ENCODE assay signal across 19 mouse cellular contexts in genomic region chr11:52631579-52631978, GRCm38 (mm10).
DNase-seq lines count a peak whose midpoint lies in the region; ATAC-seq and TF ChIP-seq lines count a peak whose summit lies in the region.
"Had no signal": no experiment of that assay in that cellular context is flagged by ENCODE, and none has a peak within 500 bp of the region (broad histone marks: within the 10 kb centered on the region; RNA-seq: fewer than 3 reads in every experiment).

No protein-coding gene starts in this region.

- no peaks in the 10 kb centered on the region for H3K36me3 ChIP-seq in kidney, adult 2 months (ENCODE audit: control insufficient read depth, insufficient read depth, low read length)
- no peaks in the 10 kb centered on the region for H3K36me3 ChIP-seq in midbrain, embryonic 11.5 days (ENCODE audit: control insufficient read depth, insufficient read depth, low read length)
- no peaks in the 10 kb centered on the region for H3K36me3 ChIP-seq in midbrain, embryonic 13.5 days
- H3K36me3 ChIP-seq: embryonic facial prominence, embryonic 12.5 days; kidney, embryonic 15.5 days; liver, embryonic 12.5 days; neural tube, embryonic 12.5 days had no signal

- H3K4me1 ChIP-seq in kidney, adult 2 months (ENCODE audit: control insufficient read depth, insufficient read depth, low read length) = no peaks in the 10 kb centered on the region
- no peaks in the 10 kb centered on the region for H3K4me1 ChIP-seq in midbrain, embryonic 11.5 days (ENCODE audit: control insufficient read depth, insufficient read depth, low read length)
- no peaks in the 10 kb centered on the region; the same call in 1 of the 2 replicates for H3K4me1 ChIP-seq in midbrain, embryonic 13.5 days (replicated peaks)
- H3K4me1 ChIP-seq: embryonic facial prominence, embryonic 12.5 days; liver, embryonic 12.5 days had no signal

- no peak overlapping the region for H3K4me3 ChIP-seq in kidney, adult 2 months (ENCODE audit: insufficient read depth, low read depth, low read length)
- no peak overlapping the region for H3K4me3 ChIP-seq in midbrain, embryonic 11.5 days (ENCODE audit: low read depth, low read length)
- no peak overlapping the region for H3K4me3 ChIP-seq in midbrain, embryonic 13.5 days (replicated peaks)
- H3K4me3 ChIP-seq: embryonic facial prominence, embryonic 12.5 days; kidney, embryonic 15.5 days; liver, embryonic 12.5 days; neural tube, embryonic 12.5 days had no signal

- intact Hi-C loops in left cerebral cortex, postnatal 25 days (cut with DNase I) = no loop called here

- ATAC-seq in midbrain, embryonic 11.5 days (ENCODE audit: low FRiP score) = no peak
- ATAC-seq in midbrain, embryonic 13.5 days = no peak
- ATAC-seq: hindbrain, postnatal 0 days; liver, embryonic 12.5 days; midbrain, embryonic 16.5 days had no signal

- no peak for TF ChIP-seq POLR2A in kidney, adult 2 months (IDR thresholded peaks at IDR 0.05; ENCODE audit: low read depth, low read length)

- H3K27ac ChIP-seq in kidney, adult 2 months (ENCODE audit: insufficient read depth, low read depth, low read length) = no peak overlapping the region
- H3K27ac ChIP-seq in midbrain, embryonic 11.5 days (ENCODE audit: low read depth, low read length) = no peak overlapping the region
- no peak overlapping the region for H3K27ac ChIP-seq in midbrain, embryonic 13.5 days
- H3K27ac ChIP-seq: embryonic facial prominence, embryonic 12.5 days; hindbrain, postnatal 0 days; kidney, embryonic 15.5 days; liver, embryonic 12.5 days; neural tube, embryonic 12.5 days had no signal

- H3K4me2 ChIP-seq in midbrain, embryonic 11.5 days = no peak overlapping the region
- no peak overlapping the region for H3K4me2 ChIP-seq in midbrain, embryonic 13.5 days (replicated peaks)
- H3K4me2 ChIP-seq: embryonic facial prominence, embryonic 12.5 days; heart, embryonic 11.5 days; kidney, embryonic 15.5 days; liver, embryonic 12.5 days; neural tube, embryonic 12.5 days had no signal

- 51% methylated on average over 3 of the region's 3 CpGs for whole genome bisulfite sequencing in kidney, adult 2 months
- WGBS in midbrain, embryonic 11.5 days = 58% methylated on average over 3 of the region's 3 CpGs
- WGBS in midbrain, embryonic 13.5 days = 51% methylated on average over 3 of the region's 3 CpGs

- no peak for DNase-seq in kidney, adult 2 months
- no peak for DNase-seq in kidney, postnatal 14 days
- peak; percentile 81 for DNase-seq in midbrain, embryonic 11.5 days (ENCODE audit: low spot score, missing footprints)
- peak; percentile 58 for DNase-seq in ES-CJ7 (ENCODE audit: low read depth, low spot score)
- DNase-seq in induced T-regulatory cell, adult 2 months (ENCODE audit: low read depth) = peak; percentile 16
- DNase-seq in thymus, adult 18-20 months = no peak
- DNase-seq in left cerebral cortex, postnatal 25 days (ENCODE audit: low spot score in 2 of 2) = no peak
- DNase-seq: cerebellum, adult 11-12 months; gastrocnemius, postnatal 25 days; heart, postnatal 4 days; thymus, postnatal 36 days had no signal

- H3K27me3 ChIP-seq in kidney, adult 2 months (replicated peaks; ENCODE audit: control insufficient read depth, insufficient read depth, low read length) = no peaks in the 10 kb centered on the region
- no peaks in the 10 kb centered on the region for H3K27me3 ChIP-seq in midbrain, embryonic 11.5 days (ENCODE audit: control insufficient read depth, insufficient read depth, low read length)
- no peaks in the 10 kb centered on the region for H3K27me3 ChIP-seq in midbrain, embryonic 13.5 days
- H3K27me3 ChIP-seq: embryonic facial prominence, embryonic 12.5 days; liver, embryonic 12.5 days; neural tube, embryonic 12.5 days had no signal

- no peaks in the 10 kb centered on the region for H3K9me3 ChIP-seq in midbrain, embryonic 11.5 days (ENCODE audit: control insufficient read depth, low read length)
- H3K9me3 ChIP-seq in midbrain, embryonic 13.5 days = no peaks in the 10 kb centered on the region
- H3K9me3 ChIP-seq: embryonic facial prominence, embryonic 12.5 days; kidney, embryonic 15.5 days; liver, embryonic 12.5 days; neural tube, embryonic 12.5 days had no signal

- TF ChIP-seq CTCF in kidney, adult 2 months (conservative IDR thresholded peaks at IDR 0.05; ENCODE audit: insufficient read depth, insufficient read length, low read depth, low read length) = peak; percentile 45; the same call in 1 of the 2 replicates

- H3K9ac ChIP-seq in midbrain, embryonic 11.5 days (ENCODE audit: low read length) = no peak overlapping the region
- H3K9ac ChIP-seq in midbrain, embryonic 13.5 days (replicated peaks) = no peak overlapping the region
- H3K9ac ChIP-seq: embryonic facial prominence, embryonic 12.5 days; kidney, embryonic 15.5 days; liver, embryonic 12.5 days; neural tube, embryonic 12.5 days had no signal

Comparison
In these comparisons a context has a peak if more than half of its experiments do, and no peak if none do; other contexts are left out.
1. DNase-seq: peak in midbrain, embryonic 11.5 days (single experiment), ES-CJ7 (single experiment) and induced T-regulatory cell, adult 2 months (single experiment); none in kidney, adult 2 months (single experiment), kidney, postnatal 14 days (single experiment), thymus, adult 18-20 months (0 of 2) and left cerebral cortex, postnatal 25 days (0 of 2).